Mouse (Mus musculus) frontal cortex, postnatal 36 days (tissue): ENCODE measurements at regions not wholly inside any gene's neighbourhood (a gene's known extent, or its start where the extent isn't known, plus 50 kb on each side); places are given as distances from the start of the nearest gene placed in this dataset.

Experiments
- DNase-seq, 2 experiments: peaks; one replicate each; pipeline ENCODE4 v3.0.0; 2022; ENCODE audit warnings: low spot score in 2 of 2

- DNase-seq = no peak
Observed at GRCm38 (mm10) chrX:97748251-97749016, 371.4 kb upstream of the Eda2r start.

DNA sequence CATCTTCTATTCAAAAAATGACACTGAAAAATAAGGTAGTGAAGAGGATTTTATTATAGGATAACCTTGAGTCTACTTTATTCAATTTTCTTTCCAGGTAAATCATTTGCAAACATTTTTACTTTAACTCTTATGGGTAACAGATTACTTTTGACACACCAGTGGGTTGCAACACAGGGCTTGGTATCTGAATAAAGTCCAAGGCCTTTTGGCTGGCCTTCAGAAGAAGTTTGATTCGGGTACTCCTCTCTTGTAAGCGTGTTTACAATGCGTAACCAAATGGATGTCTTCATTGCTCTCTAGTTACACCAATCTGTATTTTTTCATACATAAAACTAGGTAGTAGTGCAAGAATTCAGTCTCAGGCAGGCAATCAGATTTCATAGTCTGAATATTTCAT lies 367.3 kb upstream of the Eda2r start:
- DNase-seq = no peak

DNA sequence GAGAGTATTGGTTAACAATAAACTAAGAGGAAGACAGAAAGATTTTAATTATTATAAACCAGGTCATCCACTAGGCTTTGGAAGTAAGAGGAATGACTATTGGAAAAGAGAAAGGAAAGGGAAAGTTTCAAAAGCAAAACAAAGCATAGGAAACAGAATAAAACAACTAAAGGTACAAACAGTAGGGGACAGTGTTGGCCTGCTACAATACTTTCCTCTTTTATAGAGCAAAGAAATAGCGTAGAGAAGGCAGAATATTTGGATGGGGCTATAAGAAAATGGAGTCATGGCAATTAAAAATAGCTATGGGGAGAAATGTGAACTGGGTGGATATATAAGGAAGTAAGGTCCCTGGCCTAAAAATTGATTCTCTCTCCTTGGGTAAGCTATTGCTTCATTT lies 347.5 kb upstream of the Eda2r start:
- no peak for DNase-seq

DNA sequence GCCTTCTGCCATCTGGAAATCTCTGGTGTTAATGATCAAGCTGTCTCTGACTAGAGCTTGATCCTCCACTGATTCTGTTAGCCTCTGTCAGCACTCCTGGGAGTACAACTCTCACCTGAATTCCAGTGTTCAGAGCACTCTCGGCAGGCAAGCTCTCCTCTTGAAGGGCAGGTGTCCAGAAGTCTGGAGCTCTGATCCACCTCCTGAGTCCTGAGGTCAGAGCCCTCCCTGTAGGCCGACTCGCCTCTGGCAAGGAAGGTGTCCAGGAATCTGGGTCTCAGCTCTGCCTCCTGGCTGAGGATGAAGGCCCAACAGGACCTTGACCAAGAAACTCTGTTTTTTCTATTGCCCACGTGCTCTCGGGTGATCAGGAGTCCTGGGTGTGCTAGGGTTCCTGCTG lies 330.8 kb upstream of the Eda2r start:
- no peak for DNase-seq

DNA sequence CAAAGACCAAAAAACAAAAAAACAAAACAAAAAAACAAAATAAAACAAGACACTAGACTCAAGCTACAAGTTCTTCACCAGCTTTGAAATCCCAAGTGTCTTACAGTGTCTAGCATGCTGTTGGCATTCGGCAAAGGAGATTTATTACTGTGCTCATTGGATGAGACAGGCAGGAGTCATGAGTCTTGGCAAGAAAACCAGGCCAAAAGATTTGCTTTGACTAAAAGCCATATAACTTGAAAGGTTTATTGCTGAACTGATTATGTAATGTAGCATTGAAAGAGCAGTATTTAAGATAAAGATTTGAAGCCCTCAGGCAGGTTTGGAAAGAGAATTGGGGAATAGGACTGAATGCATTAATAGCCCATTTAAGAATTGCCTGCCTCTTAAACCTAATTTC lies 281.7 kb upstream of the Eda2r start:
- DNase-seq = no peak

- peak in 1 of 2 experiments; percentile 6 for DNase-seq
Observed at GRCm38 (mm10) chrX:97651601-97652290, 274.7 kb upstream of the Eda2r start.
